Mouse (Mus musculus): Measurements from ENCODE around the gene Vps13d. TPM values are rescaled to one million over a fixed set of nuclear protein-coding genes. Genes with fewer than 3 reads are reported as not detected.

Gene Vps13d
- polyA plus RNA-seq, 1 experiment, result 71.8 TPM

- TF ChIP-seq CTCF (IDR thresholded peaks at IDR 0.05; ENCODE audit: insufficient read depth, low read depth, low read length) (no peak), POLR2A (IDR thresholded peaks at IDR 0.05; ENCODE audit: insufficient read depth, low read depth, low read length) (no peak)
- 90% methylated on average over 2 of the region's 2 CpGs for WGBS
- Histone ChIP-seq H3K4me1 (ENCODE audit: control insufficient read depth, insufficient read depth, low read length) (peaks cover 16% of the 10 kb centered on the region), H3K4me3 (ENCODE audit: insufficient read depth, low read depth, low read length) (no peak overlapping the region), H3K27ac (ENCODE audit: insufficient read depth, low read depth, low read length) (no peak overlapping the region)
Measured at GRCm38 (mm10) chr4:144980110-144980509, 214.7 kb downstream of the Vps13d start.

- H3K27ac ChIP-seq (ENCODE audit: insufficient read depth, low read depth, low read length), result no peak overlapping the region
- WGBS, result 26% methylated on average over 6 of the region's 6 CpGs
Measured at GRCm38 (mm10) chr4:144978039-144978438, 216.8 kb downstream of the Vps13d start.

GRCm38 (mm10) chr4:144977057-144977456 lies 217.7 kb downstream of the Vps13d start:
- no peak overlapping the region for H3K4me3 ChIP-seq (ENCODE audit: insufficient read depth, low read depth, low read length)
- H3K4me1 ChIP-seq (ENCODE audit: control insufficient read depth, insufficient read depth, low read length), result peaks cover 16% of the 10 kb centered on the region
- 89% methylated on average over 1 of the region's 1 CpGs for WGBS
- no peak overlapping the region for H3K27ac ChIP-seq (ENCODE audit: insufficient read depth, low read depth, low read length)
- no peak for TF ChIP-seq CTCF (IDR thresholded peaks at IDR 0.05; ENCODE audit: insufficient read depth, low read depth, low read length)
- no peak for TF ChIP-seq POLR2A (IDR thresholded peaks at IDR 0.05; ENCODE audit: insufficient read depth, low read depth, low read length)

More at GRCm38 (mm10) chr4:144978039-144978438, 216.8 kb downstream of the Vps13d start:
- no peak overlapping the region for H3K4me3 ChIP-seq (ENCODE audit: insufficient read depth, low read depth, low read length)
- no peak for TF ChIP-seq CTCF (IDR thresholded peaks at IDR 0.05; ENCODE audit: insufficient read depth, low read depth, low read length)
- no peak for TF ChIP-seq POLR2A (IDR thresholded peaks at IDR 0.05; ENCODE audit: insufficient read depth, low read depth, low read length)
- H3K4me1 ChIP-seq (ENCODE audit: control insufficient read depth, insufficient read depth, low read length), result peaks cover 16% of the 10 kb centered on the region

GRCm38 (mm10) chr4:144975505-144975904 lies 219.3 kb downstream of the Vps13d start:
- 66% methylated on average over 2 of the region's 2 CpGs for WGBS
- Histone ChIP-seq H3K4me1 (ENCODE audit: control insufficient read depth, insufficient read depth, low read length) (peaks cover 14% of the 10 kb centered on the region), H3K4me3 (ENCODE audit: insufficient read depth, low read depth, low read length) (no peak overlapping the region), H3K27ac (ENCODE audit: insufficient read depth, low read depth, low read length) (no peak overlapping the region)
- no peak for TF ChIP-seq POLR2A (IDR thresholded peaks at IDR 0.05; ENCODE audit: insufficient read depth, low read depth, low read length)
- TF ChIP-seq CTCF (IDR thresholded peaks at IDR 0.05; ENCODE audit: insufficient read depth, low read depth, low read length), result no peak

- 80% methylated on average over 3 of the region's 3 CpGs for WGBS
- H3K4me3 ChIP-seq (ENCODE audit: insufficient read depth, low read depth, low read length), result no peak overlapping the region
- no peak for TF ChIP-seq CTCF (IDR thresholded peaks at IDR 0.05; ENCODE audit: insufficient read depth, low read depth, low read length)
- no peak for TF ChIP-seq POLR2A (IDR thresholded peaks at IDR 0.05; ENCODE audit: insufficient read depth, low read depth, low read length)
- H3K27ac ChIP-seq (ENCODE audit: insufficient read depth, low read depth, low read length), result no peak overlapping the region
- H3K4me1 ChIP-seq (ENCODE audit: control insufficient read depth, insufficient read depth, low read length), result peaks cover 13% of the 10 kb centered on the region
Measured at GRCm38 (mm10) chr4:144974458-144974857, 220.3 kb downstream of the Vps13d start.

GRCm38 (mm10) chr4:144972948-144973720 lies 221.7 kb downstream of the Vps13d start:
- TF ChIP-seq POLR2A (IDR thresholded peaks at IDR 0.05; ENCODE audit: insufficient read depth, low read depth, low read length) (no peak), CTCF (IDR thresholded peaks at IDR 0.05; ENCODE audit: insufficient read depth, low read depth, low read length) (no peak)
- Histone ChIP-seq H3K4me3 (ENCODE audit: insufficient read depth, low read depth, low read length) (no peak overlapping the region), H3K27ac (ENCODE audit: insufficient read depth, low read depth, low read length) (no peak overlapping the region), H3K4me1 (ENCODE audit: control insufficient read depth, insufficient read depth, low read length) (peaks cover 3% of the 10 kb centered on the region; the same call in 1 of the 2 replicates)
- 51% methylated on average over 6 of the region's 6 CpGs for WGBS

GRCm38 (mm10) chr4:144971048-144971447 lies 223.8 kb downstream of the Vps13d start:
- H3K4me1 ChIP-seq (ENCODE audit: control insufficient read depth, insufficient read depth, low read length), result no peaks in the 10 kb centered on the region
- 93% methylated on average over 2 of the region's 2 CpGs for WGBS
- no peak overlapping the region for H3K27ac ChIP-seq (ENCODE audit: insufficient read depth, low read depth, low read length)
- H3K4me3 ChIP-seq (ENCODE audit: insufficient read depth, low read depth, low read length), result no peak overlapping the region
- no peak for TF ChIP-seq CTCF (IDR thresholded peaks at IDR 0.05; ENCODE audit: insufficient read depth, low read depth, low read length)
- no peak for TF ChIP-seq POLR2A (IDR thresholded peaks at IDR 0.05; ENCODE audit: insufficient read depth, low read depth, low read length)

GRCm38 (mm10) chr4:144969030-144969429 lies 225.8 kb downstream of the Vps13d start:
- Histone ChIP-seq H3K27ac (ENCODE audit: insufficient read depth, low read depth, low read length) (no peak overlapping the region), H3K4me1 (ENCODE audit: control insufficient read depth, insufficient read depth, low read length) (no peaks in the 10 kb centered on the region), H3K4me3 (ENCODE audit: insufficient read depth, low read depth, low read length) (no peak overlapping the region)
- TF ChIP-seq POLR2A (IDR thresholded peaks at IDR 0.05; ENCODE audit: insufficient read depth, low read depth, low read length) (no peak), CTCF (IDR thresholded peaks at IDR 0.05; ENCODE audit: insufficient read depth, low read depth, low read length) (no peak)
- 53% methylated on average over 6 of the region's 6 CpGs for WGBS

GRCm38 (mm10) chr4:144968371-144968770 lies 226.4 kb downstream of the Vps13d start:
- H3K4me3 ChIP-seq (ENCODE audit: insufficient read depth, low read depth, low read length), result no peak overlapping the region
- H3K4me1 ChIP-seq (ENCODE audit: control insufficient read depth, insufficient read depth, low read length), result no peaks in the 10 kb centered on the region
- TF ChIP-seq CTCF (IDR thresholded peaks at IDR 0.05; ENCODE audit: insufficient read depth, low read depth, low read length) (no peak), POLR2A (IDR thresholded peaks at IDR 0.05; ENCODE audit: insufficient read depth, low read depth, low read length) (no peak)
- no peak overlapping the region for H3K27ac ChIP-seq (ENCODE audit: insufficient read depth, low read depth, low read length)
- WGBS, result 75% methylated on average over 3 of the region's 3 CpGs
